Mouse (Mus musculus): ENCODE data around the gene Ttll3.

DNA sequence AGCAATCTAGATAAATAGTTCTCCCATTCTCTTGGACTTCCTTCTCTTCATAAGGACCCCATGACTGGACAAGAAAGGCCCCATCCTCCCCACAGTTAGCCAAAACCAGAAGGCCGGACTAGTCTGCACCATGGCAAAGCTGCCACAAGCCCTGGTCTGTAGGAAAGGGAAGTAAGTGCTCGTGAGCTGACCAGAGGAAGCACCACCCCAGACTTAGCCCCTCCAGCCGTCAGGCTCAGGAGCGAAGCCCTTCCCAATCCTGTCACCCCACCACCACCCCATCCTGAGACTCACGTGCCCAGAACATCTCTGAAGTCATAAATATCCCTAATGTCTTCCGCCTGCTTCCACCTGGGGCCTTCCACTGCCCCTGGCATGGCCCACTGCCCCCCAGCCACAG, 47.5 kb upstream of the Ttll3 start:
- TF ChIP-seq USF1 (IDR thresholded peaks at IDR 0.05; ENCODE audit: low read depth, low read length) (no peak), POLR2A (IDR thresholded peaks at IDR 0.05; ENCODE audit: control insufficient read depth in 1 of 2, insufficient read depth in 1 of 2, low read depth in 1 of 2, low read length in 2 of 2, poor library complexity in 1 of 2) (no peak), GATA1 (IDR thresholded peaks at IDR 0.05; ENCODE audit: low read depth, low read length) (no peak)
